13 mouse cellular contexts compared by ENCODE assay signal in the genomic region with DNA sequence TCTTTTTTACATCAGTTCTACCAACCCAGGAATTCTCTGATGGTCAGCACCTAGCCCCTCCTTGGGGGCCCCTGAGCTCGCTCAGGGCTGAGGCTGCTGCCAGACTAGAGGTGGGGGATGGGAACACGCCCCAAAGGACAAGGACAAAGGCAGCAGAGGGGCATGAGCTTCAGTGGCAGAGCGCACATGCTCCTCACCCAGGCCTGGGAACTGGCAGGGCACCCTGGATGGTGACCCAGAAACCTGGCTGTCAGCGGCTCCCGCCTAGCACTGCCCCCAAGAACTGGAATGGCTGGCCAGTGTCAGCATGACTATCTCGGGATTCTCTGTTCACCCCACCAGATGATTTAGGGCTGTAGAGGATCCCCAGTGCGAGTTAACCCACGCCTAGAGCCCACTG. TPM values are rescaled to one million over a fixed set of nuclear protein-coding genes. Genes with fewer than 3 reads are reported as not detected.
DNase-seq lines count a peak whose midpoint lies in the region; ATAC-seq and TF ChIP-seq lines count a peak whose summit lies in the region.
"Had no signal": no experiment of that assay in that cellular context is flagged by ENCODE, and none has a peak within 500 bp of the region (broad histone marks: within the 10 kb centered on the region; RNA-seq: fewer than 3 reads in every experiment).

No protein-coding gene starts in this region.

- TF ChIP-seq CTCF in midbrain, postnatal 0 days (IDR thresholded peaks at IDR 0.05), result no peak

- peak; percentile 48 to 63 for DNase-seq in heart, adult 18-20 months
- no peak for DNase-seq in midbrain, embryonic 11.5 days (ENCODE audit: low spot score, missing footprints)
- no peak for DNase-seq in midbrain, postnatal 0 days (ENCODE audit: low spot score)
- peak; percentile 35 to 54 for DNase-seq in heart, postnatal 10 days
- DNase-seq in adipocyte (ENCODE audit: low spot score), result no peak
- DNase-seq: cerebellum, adult 11 months; right cerebral cortex, postnatal 4 days had no signal

- no peak for ATAC-seq in heart, embryonic 12.5 days (ENCODE audit: insufficient number of reproducible peaks, low FRiP score)
- no peak for ATAC-seq in midbrain, embryonic 11.5 days (ENCODE audit: low FRiP score)
- no peak for ATAC-seq in midbrain, postnatal 0 days (ENCODE audit: low FRiP score)
- no peak for ATAC-seq in megakaryocyte-erythroid progenitor cell, adult 5-6 weeks (replicated peaks; ENCODE audit: low FRiP score, low TSS enrichment, poor library complexity, severe bottlenecking)

- H3K27me3 ChIP-seq in heart, embryonic 12.5 days (replicated peaks), result 0 out of 2 replicates have a peak, but pooled peaks cover 5% of the 10 kb centered on the region
- no peaks in the 10 kb centered on the region for H3K27me3 ChIP-seq in midbrain, embryonic 11.5 days (ENCODE audit: control insufficient read depth, insufficient read depth, low read length)
- H3K27me3 ChIP-seq in midbrain, postnatal 0 days (ENCODE audit: insufficient read depth, low read length), result no peaks in the 10 kb centered on the region; the same call in 1 of the 2 replicates
- H3K27me3 ChIP-seq: embryonic facial prominence, embryonic 13.5 days; limb, embryonic 13.5 days had no signal

- no peak overlapping the region for H3K4me2 ChIP-seq in heart, embryonic 12.5 days
- no peak overlapping the region for H3K4me2 ChIP-seq in midbrain, embryonic 11.5 days
- no peak overlapping the region for H3K4me2 ChIP-seq in midbrain, postnatal 0 days (ENCODE audit: low read depth, low read length, poor library complexity, severe bottlenecking)
- H3K4me2 ChIP-seq: embryonic facial prominence, embryonic 13.5 days; limb, embryonic 13.5 days had no signal

- no peaks in the 10 kb centered on the region for H3K36me3 ChIP-seq in heart, embryonic 12.5 days
- no peaks in the 10 kb centered on the region for H3K36me3 ChIP-seq in midbrain, embryonic 11.5 days (ENCODE audit: control insufficient read depth, insufficient read depth, low read length)
- H3K36me3 ChIP-seq in midbrain, postnatal 0 days (ENCODE audit: insufficient read depth, low read length), result no peaks in the 10 kb centered on the region
- H3K36me3 ChIP-seq: embryonic facial prominence, embryonic 13.5 days; limb, embryonic 13.5 days had no signal

- no peak overlapping the region; the same call in 1 of the 2 replicates for H3K9ac ChIP-seq in heart, embryonic 12.5 days
- H3K9ac ChIP-seq in midbrain, embryonic 11.5 days (ENCODE audit: low read length), result peak overlapping the region; percentile 21; the same call in 1 of the 2 replicates
- H3K9ac ChIP-seq in midbrain, postnatal 0 days (replicated peaks; ENCODE audit: low read length, poor library complexity, severe bottlenecking), result no peak overlapping the region
- H3K9ac ChIP-seq: embryonic facial prominence, embryonic 13.5 days; limb, embryonic 13.5 days had no signal

- H3K27ac ChIP-seq in heart, embryonic 12.5 days (ENCODE audit: poor library complexity, severe bottlenecking), result no peak overlapping the region
- H3K27ac ChIP-seq in midbrain, embryonic 11.5 days (ENCODE audit: low read depth, low read length), result no peak overlapping the region
- no peak overlapping the region for H3K27ac ChIP-seq in midbrain, postnatal 0 days (ENCODE audit: low read depth, low read length)
- H3K27ac ChIP-seq: embryonic facial prominence, embryonic 13.5 days; limb, embryonic 13.5 days had no signal

- peaks cover 23% of the 10 kb centered on the region for H3K4me1 ChIP-seq in heart, embryonic 12.5 days (replicated peaks)
- peaks cover 11% of the 10 kb centered on the region for H3K4me1 ChIP-seq in midbrain, embryonic 11.5 days (ENCODE audit: control insufficient read depth, insufficient read depth, low read length)
- H3K4me1 ChIP-seq in midbrain, postnatal 0 days (ENCODE audit: insufficient read depth, low read length), result no peaks in the 10 kb centered on the region

- H3K9me3 ChIP-seq in heart, embryonic 12.5 days (replicated peaks), result no peaks in the 10 kb centered on the region
- no peaks in the 10 kb centered on the region for H3K9me3 ChIP-seq in midbrain, embryonic 11.5 days (ENCODE audit: control insufficient read depth, low read length)
- no peaks in the 10 kb centered on the region for H3K9me3 ChIP-seq in midbrain, postnatal 0 days (ENCODE audit: low read length)
- H3K9me3 ChIP-seq: embryonic facial prominence, embryonic 13.5 days; limb, embryonic 13.5 days had no signal

- intact Hi-C loops in heart, postnatal 10 days (cut with DNase I), result no loop called here

- H3K4me3 ChIP-seq in heart, embryonic 12.5 days, result no peak overlapping the region
- no peak overlapping the region for H3K4me3 ChIP-seq in midbrain, embryonic 11.5 days (ENCODE audit: low read depth, low read length)
- H3K4me3 ChIP-seq in midbrain, postnatal 0 days (ENCODE audit: low read depth, low read length), result no peak overlapping the region
- H3K4me3 ChIP-seq: embryonic facial prominence, embryonic 13.5 days; limb, embryonic 13.5 days had no signal

- WGBS in heart, embryonic 12.5 days, result 59% methylated on average over 8 of the region's 8 CpGs
- WGBS in midbrain, embryonic 11.5 days, result 40% methylated on average over 8 of the region's 8 CpGs
- WGBS in midbrain, postnatal 0 days, result 49% methylated on average over 8 of the region's 8 CpGs

RNA-seq across cellular contexts. Expression of a gene that starts 7.1 kb away (rescaled TPM):
- 10 to 100 TPM; 47.3 to 52.7 TPM for total RNA-seq in heart, adult 18-20 months (2021)
- 188 and 194 TPM in 2 replicates for polyA plus RNA-seq in heart, embryonic 12.5 days (2016; fragmentation: Nextera tagmentation; extraction: Ambion mirVana)
- polyA plus RNA-seq in midbrain, embryonic 11.5 days (2014; fragmentation: Nextera tagmentation; extraction: Ambion mirVana), result 354 and 406 TPM in 2 replicates
- 135 and 138 TPM in 2 replicates for total RNA-seq in midbrain, postnatal 0 days (2014; rRNA removed)
- 144 and 154 TPM in 2 replicates for polyA plus RNA-seq in midbrain, postnatal 0 days (2015; fragmentation: Nextera tagmentation; extraction: Ambion mirVana)
- total RNA-seq in heart, postnatal 10 days (2021), result 10 to 100 TPM; 42.5 to 47.3 TPM
- 271 and 334 TPM in 2 replicates for total RNA-seq in megakaryocyte-erythroid progenitor cell, adult 5-6 weeks (2014; fragmentation: Nextera tagmentation)
- 97.8 and 182 TPM in 2 replicates for total RNA-seq in megakaryocyte-erythroid progenitor cell, adult 5-6 weeks (2017)

RNA-seq across cellular contexts. Expression of a gene that starts 16.3 kb away (rescaled TPM):
- total RNA-seq in heart, adult 18-20 months (2021), result 10 to 100 TPM in 1 of 2 experiments, 1 to 10 TPM in 1; 9.3 to 10.6 TPM
- polyA plus RNA-seq in heart, embryonic 12.5 days (2016; fragmentation: Nextera tagmentation; extraction: Ambion mirVana), result 13.2 and 14.9 TPM in 2 replicates
- 14.8 and 20.2 TPM in 2 replicates for polyA plus RNA-seq in midbrain, embryonic 11.5 days (2014; fragmentation: Nextera tagmentation; extraction: Ambion mirVana)
- total RNA-seq in midbrain, postnatal 0 days (2014; rRNA removed), result 70.2 and 80.2 TPM in 2 replicates
- polyA plus RNA-seq in midbrain, postnatal 0 days (2015; fragmentation: Nextera tagmentation; extraction: Ambion mirVana), result 88.8 and 113 TPM in 2 replicates
- total RNA-seq in heart, postnatal 10 days (2021), result 10 to 100 TPM; 10.2 to 11.2 TPM
- total RNA-seq in megakaryocyte-erythroid progenitor cell, adult 5-6 weeks (2014; fragmentation: Nextera tagmentation), result 14.3 and 20.0 TPM in 2 replicates
- total RNA-seq in megakaryocyte-erythroid progenitor cell, adult 5-6 weeks (2017), result 7.0 and 8.7 TPM in 2 replicates

RNA-seq across cellular contexts. Expression of a gene that starts 28.0 kb away (rescaled TPM):
- total RNA-seq in heart, adult 18-20 months (2021), result under 1 TPM; 0.15 to 0.18 TPM
- polyA plus RNA-seq in heart, embryonic 12.5 days (2016; fragmentation: Nextera tagmentation; extraction: Ambion mirVana), result 0.08 and 0.10 TPM in 2 replicates
- 3.5 and 3.6 TPM in 2 replicates for polyA plus RNA-seq in midbrain, embryonic 11.5 days (2014; fragmentation: Nextera tagmentation; extraction: Ambion mirVana)
- total RNA-seq in midbrain, postnatal 0 days (2014; rRNA removed), result 37.6 and 54.0 TPM in 2 replicates
- 11.1 and 12.5 TPM in 2 replicates for polyA plus RNA-seq in midbrain, postnatal 0 days (2015; fragmentation: Nextera tagmentation; extraction: Ambion mirVana)
- total RNA-seq in heart, postnatal 10 days (2021), result under 1 TPM in 1 of 2 experiments, not detected in 1; 0.20 TPM
- total RNA-seq in megakaryocyte-erythroid progenitor cell, adult 5-6 weeks (2014; fragmentation: Nextera tagmentation), result not detected in 2 replicates
- not detected in 2 replicates for total RNA-seq in megakaryocyte-erythroid progenitor cell, adult 5-6 weeks (2017)
- total RNA-seq: CH12.LX; monocyte, adult 5-6 weeks had no signal

Comparison
In these comparisons a context has a peak if more than half of its experiments do, and no peak if none do; other contexts are left out.
1. DNase-seq: peak in heart, adult 18-20 months (2 of 2) and heart, postnatal 10 days (2 of 2); none in midbrain, embryonic 11.5 days (single experiment), midbrain, postnatal 0 days (single experiment) and adipocyte (single experiment).
2. RNA of a gene that starts 28.0 kb away (total RNA-seq): 37.6 to 54.0 TPM in midbrain, postnatal 0 days; 0.20 TPM in heart, postnatal 10 days, 0.15 to 0.18 TPM in heart, adult 18-20 months and not detected in megakaryocyte-erythroid progenitor cell, adult 5-6 weeks; every median in the first group is over 10 times any median in the second.